Mouse (Mus musculus) R1 (cell line): ENCODE results near the gene Ppp1ca.

Experiments
- DNase-seq: peaks from one replicate; pipeline ENCODE4 v3.0.0-alpha.2; 2018; ENCODE audit warnings: low read depth, low spot score

The Ppp1ca gene

GRCm38 (mm10) chr19:4213524-4213974 lies 21.7 kb downstream of the Ppp1ca start:
- no peak for DNase-seq

GRCm38 (mm10) chr19:4214071-4214770 lies 22.4 kb downstream of the Ppp1ca start, which contains the start of the genes Clcf1 and AC109138.7:
TSS of gene Clcf1 (plus strand) at chr19:4214238.
TSS of gene AC109138.7 (plus strand) at chr19:4214357.
- DNase-seq: peak; percentile 39

GRCm38 (mm10) chr19:4214771-4215450 lies 23.0 kb downstream of the Ppp1ca start:
- DNase-seq: no peak

GRCm38 (mm10) chr19:4215451-4215840 lies 23.6 kb downstream of the Ppp1ca start:
- no peak for DNase-seq

GRCm38 (mm10) chr19:4216041-4216685 lies 24.3 kb downstream of the Ppp1ca start:
- DNase-seq: no peak

- DNase-seq: no peak
Observed at GRCm38 (mm10) chr19:4217140-4217539, 25.3 kb downstream of the Ppp1ca start.

- no peak for DNase-seq
Observed at GRCm38 (mm10) chr19:4217855-4218254, 26.0 kb downstream of the Ppp1ca start.

GRCm38 (mm10) chr19:4218293-4218692 lies 26.4 kb downstream of the Ppp1ca start:
- no peak for DNase-seq

GRCm38 (mm10) chr19:4218784-4219183 lies 26.9 kb downstream of the Ppp1ca start:
- no peak for DNase-seq

GRCm38 (mm10) chr19:4219943-4220342 lies 28.1 kb downstream of the Ppp1ca start:
- DNase-seq: no peak

GRCm38 (mm10) chr19:4220416-4220815 lies 28.6 kb downstream of the Ppp1ca start:
- DNase-seq: no peak

- DNase-seq: no peak
Observed at GRCm38 (mm10) chr19:4220957-4221743, 29.3 kb downstream of the Ppp1ca start.

- DNase-seq: no peak
Observed at GRCm38 (mm10) chr19:4222165-4222564, 30.3 kb downstream of the Ppp1ca start.

- no peak for DNase-seq
Observed at GRCm38 (mm10) chr19:4226779-4227178, 34.9 kb downstream of the Ppp1ca start.

- DNase-seq: peak; percentile 36
Observed at GRCm38 (mm10) chr19:4227446-4227845, 35.6 kb downstream of the Ppp1ca start.

GRCm38 (mm10) chr19:4227894-4228678 lies 36.2 kb downstream of the Ppp1ca start:
- DNase-seq: peak; percentile 92

- DNase-seq: no peak
Observed at GRCm38 (mm10) chr19:4228891-4229290, 37.0 kb downstream of the Ppp1ca start.

- DNase-seq: peak; percentile 51
Observed at GRCm38 (mm10) chr19:4229451-4230076, 37.7 kb downstream of the Ppp1ca start.

- no peak for DNase-seq
Observed at GRCm38 (mm10) chr19:4230415-4230814, 38.5 kb downstream of the Ppp1ca start.
